Mouse (Mus musculus) kidney, embryonic 16.5 days (tissue): ENCODE data around the gene Chst15. TPM values are rescaled to one million over a fixed set of nuclear protein-coding genes. Genes with fewer than 3 reads are reported as not detected.

Experiments
- ATAC-seq: fragments of 200-750 bp; cut with Nextera tagmentation; 2 replicates; pipeline ENCODE4 v1.8.0; 2017; ENCODE audit warnings: moderate TSS enrichment; ENCODE audit not compliant: low FRiP score, low TSS enrichment
- H3K27ac ChIP-seq: fragments of 300-500 bp; sonication (generic); 2 replicates; pipeline ENCODE4 v1.5.1; 2014; ENCODE audit warnings: low read length
- H3K27me3 ChIP-seq: fragments of 300-500 bp; sonication (generic); 2 replicates; pipeline ENCODE4 v1.6.1; 2014; ENCODE audit warnings: low read length, control low read depth, mixed read lengths; ENCODE audit not compliant: insufficient read depth
- H3K36me3 ChIP-seq: fragments of 300-500 bp; sonication (generic); 2 replicates; pipeline ENCODE4 v1.6.1; 2014; ENCODE audit warnings: low read length, control low read depth, mixed read lengths; ENCODE audit not compliant: insufficient read depth
- H3K4me1 ChIP-seq: fragments of 300-500 bp; sonication (generic); 2 replicates; pipeline ENCODE4 v1.6.1; 2014; ENCODE audit warnings: low read length, control low read depth, mixed read lengths; ENCODE audit not compliant: insufficient read depth
- H3K4me2 ChIP-seq: fragments of 300-500 bp; sonication (generic); replicated peaks from 2 replicates; pipeline ENCODE4 v1.6.1; 2014; ENCODE audit warnings: low read depth, low read length
- H3K4me3 ChIP-seq: fragments of 300-500 bp; sonication (generic); 2 replicates; pipeline ENCODE4 v1.5.1; 2014; ENCODE audit warnings: mild to moderate bottlenecking, low read length
- H3K9ac ChIP-seq: fragments of 300-500 bp; sonication (generic); replicated peaks from 2 replicates; pipeline ENCODE4 v1.6.1; 2014; ENCODE audit warnings: low read length
- H3K9me3 ChIP-seq: fragments of 300-500 bp; sonication (generic); 2 replicates; pipeline ENCODE4 v1.6.1; 2016; ENCODE audit warnings: low read length, control low read depth
- WGBS: fragments of 180-500 bp; shearing (Covaris S2); extraction: QIAGEN DNeasy Blood & Tissue Kit; methylation state at CpG from one replicate; pipeline ENCODE4 v1.1.7; 2014; 5-methylcytosine and 5-hydroxymethylcytosine counted together
- polyA plus RNA-seq: library from polyadenylated mRNA; unstranded; fragments of >200 nt; fragmentation: Nextera tagmentation; extraction: Ambion mirVana; gene quantifications from 2 replicates; pipeline ENCODE4 v1.2.1, GENCODE M21; 2015

The Chst15 gene
- polyA plus RNA-seq, 1 experiment from 2014 or later = 19.7 TPM

- H3K9me3 ChIP-seq = no peaks in the 10 kb centered on the region
- H3K36me3 ChIP-seq = no peaks in the 10 kb centered on the region
- no peak overlapping the region for H3K4me3 ChIP-seq
- H3K4me1 ChIP-seq = no peaks in the 10 kb centered on the region
- no peak overlapping the region for H3K4me2 ChIP-seq
- H3K27me3 ChIP-seq = no peaks in the 10 kb centered on the region; the same call in 1 of the 2 replicates
- whole genome bisulfite sequencing = 6% methylated on average over 8 of the region's 8 CpGs
- ATAC-seq = no peak
- no peak overlapping the region for H3K27ac ChIP-seq
- H3K9ac ChIP-seq = no peak overlapping the region
Measured at GRCm38 (mm10) chr7:132213460-132213859, 103.6 kb downstream of the Chst15 start.

GRCm38 (mm10) chr7:132211920-132212701 lies 104.9 kb downstream of the Chst15 start:
- no peak overlapping the region for H3K4me2 ChIP-seq
- no peak overlapping the region for H3K9ac ChIP-seq
- 86% methylated on average over 6 of the region's 6 CpGs for WGBS
- no peaks in the 10 kb centered on the region; the same call in 1 of the 2 replicates for H3K27me3 ChIP-seq
- H3K27ac ChIP-seq = no peak overlapping the region
- no peak overlapping the region for H3K4me3 ChIP-seq
- no peaks in the 10 kb centered on the region for H3K36me3 ChIP-seq
- no peaks in the 10 kb centered on the region for H3K4me1 ChIP-seq
- no peak for ATAC-seq
- H3K9me3 ChIP-seq = no peaks in the 10 kb centered on the region

DNA sequence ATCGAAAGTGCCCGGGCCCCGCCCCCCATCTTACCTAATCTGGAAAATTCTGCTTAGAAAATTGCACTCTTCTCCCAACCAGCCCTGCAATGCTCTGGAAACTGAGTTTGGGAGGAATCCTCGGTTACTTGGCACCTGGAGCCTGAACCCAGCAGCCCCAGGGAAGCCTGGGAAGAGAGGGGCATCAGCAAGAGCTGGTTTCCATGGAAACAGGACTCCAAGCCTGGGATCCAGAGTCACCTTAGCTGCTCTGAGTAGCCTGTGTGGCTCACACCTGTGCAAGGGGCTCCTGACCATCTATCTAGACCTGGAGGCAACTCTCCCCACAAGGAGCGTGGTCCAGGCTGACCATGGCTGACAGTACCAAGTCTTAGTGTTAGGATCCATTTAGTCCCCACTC lies 106.4 kb downstream of the Chst15 start:
- no peak for ATAC-seq
- Histone ChIP-seq H3K9ac (no peak overlapping the region), H3K4me2 (no peak overlapping the region), H3K9me3 (no peaks in the 10 kb centered on the region), H3K27me3 (no peaks in the 10 kb centered on the region; the same call in 1 of the 2 replicates), H3K4me3 (no peak overlapping the region), H3K27ac (no peak overlapping the region), H3K4me1 (no peaks in the 10 kb centered on the region), H3K36me3 (no peaks in the 10 kb centered on the region)
- 82% methylated on average over 5 of the region's 5 CpGs for WGBS

DNA sequence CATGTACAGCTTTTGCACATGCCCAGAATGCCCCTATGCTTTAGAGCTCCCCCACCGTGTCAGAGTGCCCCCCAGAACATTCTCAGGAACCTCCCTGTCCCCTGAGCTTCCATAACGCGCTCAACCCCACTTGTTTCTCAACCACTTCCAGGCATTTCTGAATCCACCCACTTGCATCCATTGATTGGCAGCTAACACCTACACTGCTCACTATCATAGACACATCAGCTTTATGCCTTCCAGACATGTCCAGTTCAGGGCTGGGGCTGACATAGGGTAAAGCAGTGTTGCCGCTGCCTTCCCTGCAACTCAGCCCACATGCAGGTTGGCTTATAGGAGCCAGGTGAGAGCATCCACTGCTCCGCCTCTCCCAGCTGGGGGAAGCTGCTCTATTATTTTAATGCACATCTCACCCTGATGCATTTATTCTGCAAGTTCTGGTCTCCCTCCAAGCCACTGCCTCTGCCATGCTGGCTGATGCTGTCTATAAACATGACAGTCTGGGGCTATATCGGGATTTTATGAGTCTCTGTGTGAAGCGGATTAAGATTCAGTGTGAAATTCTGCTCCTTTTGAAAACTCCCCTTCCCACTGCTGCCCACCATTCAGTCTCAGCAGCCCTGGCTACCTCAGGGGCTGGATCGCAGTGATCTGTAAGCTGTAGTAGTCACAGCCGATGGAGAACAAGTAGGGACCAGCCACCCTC lies 107.9 kb downstream of the Chst15 start:
- H3K4me2 ChIP-seq = no peak overlapping the region
- no peaks in the 10 kb centered on the region for H3K9me3 ChIP-seq
- peaks cover 5% of the 10 kb centered on the region; the same call in 1 of the 2 replicates for H3K4me1 ChIP-seq
- ATAC-seq = no peak
- H3K27me3 ChIP-seq = no peaks in the 10 kb centered on the region
- WGBS = 79% methylated on average over 9 of the region's 9 CpGs
- H3K4me3 ChIP-seq = no peak overlapping the region
- H3K36me3 ChIP-seq = no peaks in the 10 kb centered on the region
- no peak overlapping the region for H3K27ac ChIP-seq
- H3K9ac ChIP-seq = no peak overlapping the region

DNA sequence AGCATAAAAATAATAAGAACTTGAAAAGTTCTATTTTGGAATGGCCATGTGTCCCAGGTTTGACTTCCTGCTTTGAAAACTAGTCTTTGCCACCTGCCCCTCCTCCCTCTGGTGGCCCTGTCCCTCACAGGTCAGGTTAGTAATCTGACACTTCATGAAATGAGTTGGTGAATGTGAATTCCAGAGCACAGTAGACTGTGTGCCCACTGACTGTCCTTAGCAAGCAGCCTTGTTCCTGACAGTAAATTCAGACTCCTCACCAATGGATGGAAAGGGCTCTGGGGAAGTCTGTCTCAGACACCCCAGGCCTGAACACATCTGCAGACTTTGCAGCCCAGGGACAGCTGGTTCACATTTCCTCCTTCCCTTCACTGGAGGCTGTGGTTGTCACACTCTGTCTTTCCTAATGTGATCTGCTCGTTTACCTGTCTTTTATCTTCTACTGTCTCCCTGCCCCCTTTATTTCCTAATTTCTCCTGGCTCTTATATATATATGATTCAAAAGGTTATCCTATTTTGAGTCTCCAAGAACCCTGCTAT lies 112.9 kb downstream of the Chst15 start:
- peak; percentile 49; the same call in 1 of the 2 replicates for ATAC-seq
- H3K27me3 ChIP-seq = no peaks in the 10 kb centered on the region
- H3K36me3 ChIP-seq = no peaks in the 10 kb centered on the region
- H3K27ac ChIP-seq = no peak overlapping the region
- H3K4me1 ChIP-seq = peaks cover 10% of the 10 kb centered on the region
- H3K4me2 ChIP-seq = no peak overlapping the region
- no peak overlapping the region for H3K4me3 ChIP-seq
- H3K9me3 ChIP-seq = no peaks in the 10 kb centered on the region
- no peak overlapping the region for H3K9ac ChIP-seq
- 0% methylated on average over 1 of the region's 1 CpGs for WGBS

GRCm38 (mm10) chr7:132199686-132200085 lies 117.3 kb downstream of the Chst15 start:
- Histone ChIP-seq H3K27ac (no peak overlapping the region), H3K9me3 (no peaks in the 10 kb centered on the region), H3K4me2 (no peak overlapping the region), H3K27me3 (no peaks in the 10 kb centered on the region), H3K4me1 (peaks cover 10% of the 10 kb centered on the region), H3K9ac (no peak overlapping the region), H3K4me3 (no peak overlapping the region), H3K36me3 (no peaks in the 10 kb centered on the region)
- 16% methylated on average over 6 of the region's 6 CpGs for WGBS
- no peak for ATAC-seq

DNA sequence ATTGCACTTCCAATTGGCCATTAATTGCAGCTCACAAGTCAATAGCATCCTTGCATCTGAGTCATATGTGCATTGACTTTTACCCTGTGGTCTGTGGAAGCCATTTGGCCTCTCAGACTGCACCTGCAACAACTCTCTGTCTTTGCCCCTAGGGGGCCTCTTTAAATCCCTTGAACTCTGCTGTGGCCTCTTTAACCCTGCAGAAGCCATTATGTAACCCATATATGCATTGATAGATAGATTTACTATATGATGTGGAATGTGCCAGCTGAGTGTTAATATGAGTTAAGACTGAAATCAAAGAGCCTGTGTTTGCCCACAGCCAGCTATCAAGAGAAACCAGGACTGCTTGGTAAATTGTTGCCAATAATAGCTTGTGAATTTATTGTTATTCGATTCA lies 118.2 kb downstream of the Chst15 start:
- H3K27ac ChIP-seq = no peak overlapping the region
- no peaks in the 10 kb centered on the region for H3K27me3 ChIP-seq
- 75% methylated on average over 1 of the region's 1 CpGs for WGBS
- H3K4me3 ChIP-seq = no peak overlapping the region
- no peaks in the 10 kb centered on the region for H3K36me3 ChIP-seq
- H3K9me3 ChIP-seq = no peaks in the 10 kb centered on the region
- H3K4me1 ChIP-seq = peaks cover 3% of the 10 kb centered on the region; the same call in 1 of the 2 replicates
- no peak overlapping the region for H3K4me2 ChIP-seq
- no peak for ATAC-seq
- no peak overlapping the region for H3K9ac ChIP-seq

GRCm38 (mm10) chr7:132197817-132198475 lies 119.1 kb downstream of the Chst15 start:
- 28% methylated on average over 7 of the region's 7 CpGs for WGBS
- ATAC-seq = no peak
- Histone ChIP-seq H3K36me3 (no peaks in the 10 kb centered on the region), H3K27me3 (no peaks in the 10 kb centered on the region), H3K4me1 (no peaks in the 10 kb centered on the region), H3K9me3 (no peaks in the 10 kb centered on the region), H3K4me2 (no peak overlapping the region), H3K27ac (no peak overlapping the region), H3K9ac (no peak overlapping the region), H3K4me3 (no peak overlapping the region)

DNA sequence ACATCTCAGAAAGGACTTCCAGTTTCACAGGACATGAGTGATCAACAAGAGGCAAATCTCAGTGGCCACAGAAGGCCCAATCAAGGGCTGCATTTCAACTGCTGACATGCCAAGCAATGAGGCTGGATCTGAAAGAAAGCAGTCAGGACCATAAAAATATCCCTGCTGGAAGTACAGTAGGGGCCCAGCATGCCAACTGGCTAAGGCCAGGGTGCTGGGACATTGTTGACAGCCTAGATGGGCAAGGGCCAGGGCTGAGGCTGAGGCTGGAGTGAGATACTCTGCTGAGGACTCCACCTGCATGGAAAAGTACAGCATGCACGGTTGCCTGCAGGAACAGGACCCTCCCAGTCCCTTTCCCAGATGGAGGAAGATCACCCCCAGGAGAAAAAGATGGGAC lies 120.4 kb downstream of the Chst15 start:
- Histone ChIP-seq H3K9me3 (no peaks in the 10 kb centered on the region), H3K4me1 (no peaks in the 10 kb centered on the region), H3K4me2 (no peak overlapping the region), H3K36me3 (no peaks in the 10 kb centered on the region), H3K9ac (no peak overlapping the region), H3K4me3 (no peak overlapping the region), H3K27ac (no peak overlapping the region), H3K27me3 (no peaks in the 10 kb centered on the region)
- 68% methylated on average over 1 of the region's 1 CpGs for WGBS
- no peak for ATAC-seq
